Mouse (Mus musculus): ENCODE results near the gene R3hdm4. TPM values are rescaled to one million over a fixed set of nuclear protein-coding genes. Genes with fewer than 3 reads are reported as not detected.
"Not testable (repeated sequence)": the region's sequence is repeated elsewhere in the genome, so short reads cannot be mapped to it uniquely, and the experiment has no call there.

R3hdm4 gene
- total RNA-seq (2021) = 100 to 1,000 TPM; 366 to 394 TPM

DNA sequence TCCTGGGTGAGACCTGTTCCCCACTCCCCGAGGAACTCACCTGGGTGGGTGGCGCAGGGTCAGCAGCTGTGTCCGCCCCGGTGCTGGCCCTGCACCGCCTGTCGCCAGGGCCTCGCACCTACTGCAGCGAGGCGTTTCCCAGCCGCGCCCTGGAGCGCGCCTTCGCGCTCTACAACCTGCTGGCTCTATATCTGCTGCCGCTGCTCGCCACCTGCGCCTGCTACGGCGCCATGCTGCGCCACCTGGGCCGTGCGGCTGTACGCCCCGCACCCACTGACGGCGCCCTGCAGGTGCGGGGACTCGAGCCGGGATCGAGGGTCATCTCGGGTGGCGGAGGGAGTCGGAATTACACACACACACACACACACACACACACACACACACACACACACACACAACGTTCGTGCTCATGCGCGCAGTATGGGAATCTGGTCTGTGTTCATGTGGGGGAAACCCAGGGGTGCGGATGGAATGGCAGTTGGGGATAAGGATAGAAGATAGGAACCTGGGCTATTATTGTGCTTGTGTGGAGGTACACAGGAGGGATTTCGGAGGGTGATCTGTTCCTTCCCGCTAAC is at the start of gene R3hdm4:
Gene R3hdm4, minus strand, starts transcription at position 251 of the 578 bp plus-strand sequence.
- intact Hi-C loops (cut with DNase I) = no loop called here
- no peak for DNase-seq (ENCODE audit: low spot score in 2 of 2)

DNA sequence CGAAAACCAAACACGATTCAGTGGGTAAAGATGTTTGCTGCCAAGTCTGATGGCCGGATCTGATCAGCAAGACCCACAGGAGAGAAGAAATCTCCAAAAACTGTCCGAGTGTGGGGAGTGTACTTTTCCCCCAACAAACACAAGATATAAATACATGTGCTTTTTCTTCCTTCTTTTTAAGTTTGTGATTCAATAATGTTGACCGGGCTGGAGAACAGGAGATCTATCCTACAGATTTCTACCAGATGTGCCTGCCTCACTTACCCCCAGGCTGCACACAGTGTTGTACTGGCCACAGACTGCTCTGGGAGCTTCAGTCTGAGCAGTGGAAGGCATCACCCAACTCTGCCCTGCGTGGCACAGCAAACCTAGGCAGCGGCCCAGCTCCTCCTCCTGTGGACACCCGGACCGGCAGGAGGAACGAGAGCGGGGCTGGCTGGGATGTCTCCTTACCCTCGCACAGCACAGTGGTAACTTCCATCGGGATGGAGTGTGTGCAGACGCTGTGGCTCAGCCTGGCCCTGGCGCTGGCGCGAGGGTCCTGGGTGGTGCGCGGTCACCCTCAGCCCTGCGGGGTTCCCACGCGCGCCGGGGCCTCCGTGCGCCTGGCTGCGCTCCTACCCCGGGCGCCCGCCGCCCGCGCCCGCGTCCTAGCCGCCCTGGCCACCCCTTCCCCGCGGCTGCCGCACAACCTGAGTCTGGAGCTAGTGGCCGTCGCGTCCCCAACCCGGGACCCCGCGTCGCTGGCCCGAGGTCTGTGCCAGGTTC is 49.6 kb upstream of the R3hdm4 start, which contains the start of gene Grin3b:
Gene Grin3b, plus strand, starts transcription at position 301 of the 768 bp plus-strand sequence.
- DNase-seq (ENCODE audit: low spot score in 2 of 2) = no peak
- intact Hi-C loops (cut with DNase I) = no loop called here

DNA sequence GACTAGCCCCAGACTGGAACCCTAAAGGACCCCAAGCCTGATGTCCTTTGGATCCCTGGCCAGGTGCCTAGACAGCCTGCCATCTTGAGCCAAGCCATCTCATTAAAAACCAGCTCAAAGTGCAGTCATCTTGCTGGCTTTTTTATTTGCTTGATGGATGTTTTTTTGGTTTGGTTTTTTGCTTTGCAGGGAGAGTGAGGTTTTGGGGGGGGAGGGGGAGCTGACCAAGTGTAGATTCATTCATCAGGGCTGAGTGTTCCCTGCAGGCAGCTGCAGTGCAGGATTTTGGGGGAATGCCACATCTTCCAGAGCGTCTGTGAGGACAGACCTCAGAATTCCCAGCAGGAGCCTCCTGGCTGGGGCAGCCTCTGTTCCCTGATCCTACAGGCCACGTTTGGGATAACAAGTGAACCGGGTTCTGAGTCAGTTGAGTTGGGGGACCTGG is 48.1 kb upstream of the R3hdm4 start:
- intact Hi-C loops (cut with DNase I) = no loop called here
- DNase-seq (ENCODE audit: low spot score in 2 of 2) = no peak

DNA sequence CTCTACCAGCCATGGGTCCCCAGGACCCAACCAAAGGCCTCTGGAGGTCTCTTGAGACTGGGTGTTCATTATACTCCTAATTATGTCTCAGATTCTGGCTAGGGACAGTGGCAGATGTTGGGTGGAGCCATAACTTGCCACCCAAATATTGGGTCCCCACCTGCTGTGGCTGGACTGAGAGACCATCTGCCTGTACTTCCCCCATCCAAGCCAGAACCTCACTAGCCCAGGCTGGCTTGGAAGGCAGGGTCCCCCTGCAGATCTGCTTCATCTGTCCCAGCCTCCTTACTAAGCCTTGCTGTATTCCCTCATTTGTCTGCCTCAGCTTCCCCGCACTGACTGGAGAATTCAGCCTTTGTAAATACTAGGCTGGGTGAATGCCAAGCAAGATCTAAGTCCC is 47.2 kb upstream of the R3hdm4 start:
- no peak for DNase-seq (ENCODE audit: low spot score in 2 of 2)
- intact Hi-C loops (cut with DNase I) = no loop called here

DNA sequence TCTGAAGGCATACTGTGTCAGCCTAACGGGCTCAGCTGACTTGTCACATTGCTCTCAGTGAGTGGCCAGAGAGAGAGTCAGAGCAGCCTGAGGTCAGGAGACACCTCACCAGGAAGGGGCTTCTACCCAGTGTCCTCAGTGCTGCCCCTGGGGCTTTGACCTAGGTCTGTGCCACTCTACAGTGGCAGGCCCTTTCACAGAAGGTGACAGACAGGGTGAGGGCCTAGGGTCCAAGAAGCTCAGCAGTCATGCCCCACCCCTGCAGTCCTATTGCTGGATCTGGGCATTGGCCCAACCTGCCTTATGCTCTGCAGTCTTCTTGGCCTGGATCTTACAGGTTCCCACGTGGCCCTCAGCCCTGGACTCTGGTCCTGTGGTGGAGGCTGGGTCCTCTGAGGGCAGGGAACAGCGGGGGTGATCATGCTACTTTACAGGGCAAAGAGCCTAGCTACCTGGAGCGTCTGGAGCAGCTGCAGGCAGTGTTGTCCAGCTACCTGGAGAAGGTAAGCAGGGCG is 45.9 kb upstream of the R3hdm4 start:
- intact Hi-C loops (cut with DNase I) = loop anchor here (2.0 kb wide), 1 partner anchor 14 kb away; no protein-coding TSS in a partner anchor
- no peak for DNase-seq (ENCODE audit: low spot score in 2 of 2)

DNA sequence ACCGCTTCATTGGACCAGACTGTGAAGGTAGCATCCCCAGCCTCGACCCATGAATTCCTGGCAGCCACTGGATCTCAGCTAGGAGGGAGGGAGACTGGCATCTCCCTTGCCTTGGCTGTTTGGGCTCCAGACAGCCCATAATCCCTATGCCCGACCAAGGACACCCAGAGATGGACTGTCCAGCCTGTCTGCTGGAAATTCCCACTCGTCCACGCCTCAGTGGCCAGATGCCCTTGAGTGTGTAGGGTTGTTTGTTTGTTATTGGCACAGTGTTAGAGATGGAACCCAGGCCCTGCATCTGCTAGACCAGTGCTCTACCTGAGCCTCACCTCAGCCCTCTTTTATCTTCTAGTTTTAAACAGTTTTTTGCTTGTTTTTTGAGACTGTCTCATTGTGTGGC is 44.3 kb upstream of the R3hdm4 start:
- DNase-seq (ENCODE audit: low spot score in 2 of 2) = no peak
- intact Hi-C loops (cut with DNase I) = no loop called here

DNA sequence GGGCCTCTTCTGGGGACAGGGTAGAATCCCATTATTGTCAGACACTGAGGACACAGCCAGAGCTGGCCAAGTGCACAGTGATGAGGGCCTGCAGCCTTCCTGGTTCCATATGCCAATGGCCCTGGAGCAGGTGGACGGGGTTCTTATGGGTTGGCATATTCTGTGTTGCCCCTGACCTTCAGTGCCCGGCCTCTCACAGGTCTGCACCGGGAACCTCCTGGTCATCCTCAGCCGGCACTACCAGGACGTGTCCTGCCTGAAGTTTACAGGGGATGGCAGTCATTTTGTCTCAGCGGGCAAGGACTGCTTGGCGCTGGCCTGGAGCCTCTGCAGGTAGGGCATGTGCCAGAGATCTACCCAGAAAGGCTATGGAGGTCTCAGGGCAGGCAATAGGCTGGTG is 43.7 kb upstream of the R3hdm4 start:
- DNase-seq (ENCODE audit: low spot score in 2 of 2) = no peak
- intact Hi-C loops (cut with DNase I) = no loop called here

DNA sequence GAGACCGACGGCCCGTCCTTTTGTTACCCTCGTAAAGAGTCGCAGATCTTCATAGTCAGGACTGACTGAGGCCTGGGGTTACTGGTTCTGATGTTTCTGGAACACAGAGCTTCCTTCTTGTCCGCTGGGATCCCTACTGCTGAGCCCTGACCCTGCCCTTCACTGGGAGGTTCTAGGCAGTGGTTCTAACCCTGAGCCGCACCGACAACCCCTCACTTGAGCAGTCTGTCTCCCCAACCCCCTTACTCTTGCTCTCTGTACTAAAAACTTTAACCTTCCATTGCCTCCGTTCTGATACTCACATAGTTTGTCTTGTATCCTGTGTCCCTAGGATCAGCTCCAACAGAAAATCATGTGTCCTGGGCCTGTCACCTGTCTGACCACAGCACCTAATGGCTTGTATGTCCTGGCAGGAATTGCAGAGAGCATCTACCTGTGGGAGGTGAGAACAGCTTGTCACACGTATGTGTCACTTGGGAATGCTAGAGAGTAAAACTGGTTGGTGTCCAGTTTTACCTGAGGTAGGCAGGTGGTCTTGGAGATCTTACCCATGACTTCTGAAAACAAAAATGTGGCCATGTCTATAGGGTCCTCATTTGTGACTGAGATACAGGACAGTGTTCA is 39.8 kb upstream of the R3hdm4 start:
- intact Hi-C loops (cut with DNase I) = loop anchor here (2.0 kb wide), 1 partner anchor 22 kb away; no protein-coding TSS in a partner anchor
- no peak for DNase-seq (ENCODE audit: low spot score in 2 of 2)

DNA sequence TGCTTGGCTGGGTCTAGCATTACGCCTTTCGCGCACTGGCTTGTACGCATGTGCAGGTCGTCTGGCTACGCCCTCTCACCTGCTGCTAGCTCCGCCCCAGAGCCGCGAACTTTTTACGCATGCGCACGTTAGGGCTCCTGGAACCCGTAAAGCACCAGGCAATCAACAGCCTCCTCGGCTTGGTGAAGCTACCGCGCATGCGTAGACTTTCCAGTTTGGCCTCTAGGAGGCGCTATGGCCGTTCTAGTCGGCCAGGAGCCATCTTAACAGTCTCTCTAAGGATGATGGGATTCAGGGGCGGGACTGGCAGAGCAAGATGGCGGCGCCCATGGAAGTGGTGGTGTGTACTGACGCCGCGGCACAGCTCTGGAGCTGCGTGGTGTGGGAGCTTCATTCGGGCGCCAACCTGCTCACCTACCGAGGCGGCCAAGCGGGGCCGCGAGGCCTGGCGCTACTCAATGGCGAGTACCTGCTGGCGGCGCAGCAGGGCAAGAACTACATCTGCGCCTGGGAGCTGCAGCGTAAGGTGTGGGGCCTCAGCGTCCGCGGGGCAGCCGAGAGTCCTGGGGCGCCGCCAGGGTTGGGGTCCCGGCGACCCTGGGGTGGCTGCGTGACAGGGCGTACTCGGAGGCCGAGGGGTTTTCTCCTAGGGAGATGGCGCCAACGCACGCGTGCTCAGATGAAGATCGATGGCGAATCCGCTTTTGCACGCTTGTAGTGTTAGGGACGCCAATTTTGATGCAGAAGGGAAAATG is 39.0 kb upstream of the R3hdm4 start, which contains the start of gene Wdr18:
Gene Wdr18, plus strand, starts transcription at position 306 of the 755 bp plus-strand sequence.
- intact Hi-C loops (cut with DNase I) = loop anchor here (2.0 to 5.0 kb wide), 2 partner anchors 23 to 68 kb away; partner anchors contain the start of gene Cfd
- peak; percentile 99 to 100 for DNase-seq (ENCODE audit: low spot score in 2 of 2)

DNA sequence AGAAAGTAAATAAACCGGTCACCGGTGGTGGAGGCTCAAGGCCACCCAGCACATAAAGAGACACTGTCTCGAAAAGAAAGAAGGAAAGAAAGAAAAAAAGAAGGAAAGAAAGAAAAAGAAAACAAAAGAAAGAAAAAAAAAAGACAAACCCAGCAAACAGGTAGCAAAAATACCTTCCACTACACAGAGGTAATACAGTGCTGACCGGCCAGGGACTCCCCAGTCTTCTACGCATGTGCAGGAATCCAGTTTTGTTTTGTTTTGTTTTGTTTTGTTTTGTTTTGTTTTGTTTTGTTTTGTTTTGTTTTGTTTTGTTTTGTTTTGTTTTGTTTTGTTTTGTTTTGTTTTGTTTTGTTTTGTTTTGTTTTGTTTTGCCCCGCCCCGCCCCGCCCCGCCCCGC is 38.4 kb upstream of the R3hdm4 start:
- DNase-seq (ENCODE audit: low spot score in 2 of 2) = not testable (repeated sequence)
- intact Hi-C loops (cut with DNase I) = loop anchor here (5.0 kb wide), 1 partner anchor 67 kb away; the partner anchor contains the start of gene Cfd

DNA sequence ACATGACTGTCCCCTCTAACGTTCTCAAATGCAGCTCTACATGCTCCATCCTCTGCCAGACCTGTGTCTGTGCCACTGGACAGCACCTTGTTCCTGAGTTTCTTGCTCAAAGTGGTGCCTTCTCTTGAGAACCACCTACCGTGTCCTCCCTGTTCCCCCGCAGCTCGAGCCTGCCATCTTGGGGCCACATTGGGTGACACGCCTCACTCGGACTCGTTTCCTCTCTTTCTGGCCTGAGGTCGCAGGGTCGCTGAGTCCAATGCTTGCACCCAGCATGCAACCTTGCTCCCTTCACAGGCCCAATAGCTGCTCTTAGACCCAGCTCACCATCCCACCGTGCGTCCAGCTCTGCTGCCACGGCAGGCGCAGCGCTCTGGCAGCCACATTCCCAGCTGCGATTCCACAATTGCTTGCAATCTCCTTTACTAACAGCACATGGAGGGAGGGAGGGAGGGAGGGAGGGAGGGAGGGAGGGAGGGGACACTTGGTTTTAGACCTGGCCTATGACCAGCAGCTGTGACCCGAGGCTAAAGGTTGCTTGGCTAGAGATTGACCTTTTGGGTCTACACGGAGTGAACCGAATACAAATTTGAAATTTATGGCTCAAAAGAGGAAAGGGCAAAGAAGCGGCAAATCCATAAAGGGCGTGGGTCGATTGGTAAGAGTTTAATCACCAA is 37.3 kb upstream of the R3hdm4 start:
- peak; percentile 57 to 75 for DNase-seq (ENCODE audit: low spot score in 2 of 2)
- intact Hi-C loops (cut with DNase I) = loop anchor here (1.0 to 5.0 kb wide), 2 partner anchors 33 to 66 kb away; partner anchors contain the start of gene Cfd

DNA sequence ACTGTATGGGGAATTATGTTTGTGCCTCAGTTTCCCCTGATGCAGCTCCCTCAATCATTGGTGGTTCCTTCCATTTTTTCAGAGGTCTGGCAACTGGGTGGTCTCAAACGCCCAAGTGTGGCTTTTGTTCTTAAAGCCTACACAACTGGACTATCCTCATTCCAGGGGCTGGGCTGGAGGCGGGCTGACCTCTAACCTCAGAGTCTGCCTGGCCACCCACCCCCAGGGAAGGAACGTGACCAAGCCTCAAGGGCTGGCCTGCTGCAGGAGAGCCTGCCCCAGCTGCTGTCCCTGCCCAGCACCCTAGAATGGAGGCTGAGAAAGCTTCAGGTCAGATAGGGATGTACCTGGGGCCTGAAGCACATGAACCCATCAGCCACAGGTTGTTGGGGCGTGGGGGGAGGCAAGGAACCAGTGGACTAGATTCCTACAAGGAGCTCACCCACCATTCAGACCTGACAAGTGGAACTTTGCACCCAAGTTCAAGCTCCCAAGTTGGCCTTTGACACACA is 35.7 kb upstream of the R3hdm4 start:
- intact Hi-C loops (cut with DNase I) = loop anchor here (5.0 kb wide), 1 partner anchor 64 kb away; the partner anchor contains the start of gene Cfd
- no peak for DNase-seq (ENCODE audit: low spot score in 2 of 2)

DNA sequence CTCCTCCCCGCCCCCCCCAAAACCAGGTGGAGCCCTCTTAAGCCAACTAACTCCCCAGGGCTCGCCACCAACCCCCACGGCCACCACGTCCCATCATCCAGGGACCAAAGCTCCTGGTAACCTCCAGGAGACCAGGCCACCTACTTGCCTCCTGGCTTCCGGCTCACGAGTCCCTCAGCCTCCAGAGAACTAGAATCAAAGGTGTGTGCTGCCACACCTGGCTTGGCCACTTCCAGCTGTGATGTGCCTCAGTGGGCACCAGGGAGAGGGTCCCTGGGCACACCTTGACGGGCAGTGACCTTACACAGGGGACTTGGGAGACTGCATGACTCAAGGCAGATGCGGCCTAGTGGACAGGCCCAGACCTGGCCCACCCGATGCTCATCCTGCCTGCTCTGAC is 34.7 kb upstream of the R3hdm4 start:
- intact Hi-C loops (cut with DNase I) = loop anchor here (2.0 to 5.0 kb wide), 2 partner anchors 63 to 121 kb away; partner anchors contain the start of gene Cfd
- no peak for DNase-seq (ENCODE audit: low spot score in 2 of 2)

DNA sequence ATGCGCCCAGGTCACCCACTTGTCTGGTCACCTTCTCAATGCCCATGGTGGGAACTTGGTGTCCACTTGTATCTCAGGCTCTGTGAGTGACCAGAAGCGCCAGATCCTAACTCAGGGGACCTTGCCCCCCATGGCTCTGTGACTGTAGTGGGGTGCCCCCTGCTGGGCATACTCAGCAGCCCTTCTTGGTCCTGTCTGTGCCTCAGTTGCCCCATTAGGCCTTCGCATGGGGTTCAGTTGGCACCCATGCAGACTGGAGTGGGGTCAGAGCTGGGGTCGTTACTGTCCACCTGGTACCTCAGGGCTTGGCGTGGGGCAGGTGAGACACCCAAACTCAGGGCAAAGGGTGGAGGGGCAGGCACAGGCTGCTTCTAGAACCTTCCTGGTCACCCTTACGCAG is 32.9 kb upstream of the R3hdm4 start:
- peak in 1 of 2 experiments; percentile 36 for DNase-seq (ENCODE audit: low spot score in 2 of 2)

DNA sequence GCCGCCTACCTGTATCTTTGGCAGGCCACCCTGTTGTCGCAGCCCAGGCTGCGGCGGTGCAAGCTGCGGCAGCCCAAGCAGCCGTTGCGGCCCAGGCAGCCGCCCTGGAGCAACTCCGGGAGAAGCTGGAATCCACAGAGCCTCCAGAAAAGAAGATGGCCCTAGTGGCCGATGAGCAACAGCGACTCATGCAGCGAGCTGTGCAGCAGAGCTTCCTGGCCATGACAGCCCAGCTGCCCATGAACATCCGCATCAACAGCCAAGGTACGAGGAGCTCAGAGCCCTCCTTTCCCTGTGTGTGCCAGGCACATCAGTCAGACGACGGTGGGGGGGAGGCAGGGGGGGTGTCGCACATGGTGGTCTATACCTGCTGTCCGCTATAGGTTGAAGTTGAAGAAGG is 29.7 kb upstream of the R3hdm4 start:
- no peak for DNase-seq (ENCODE audit: low spot score in 2 of 2)
- intact Hi-C loops (cut with DNase I) = no loop called here

More for the DNA sequence above, 32.9 kb upstream of the R3hdm4 start:
- intact Hi-C loops (cut with DNase I) = loop anchor here (2.0 kb wide), 1 partner anchor 119 kb away; no protein-coding TSS in a partner anchor

DNA sequence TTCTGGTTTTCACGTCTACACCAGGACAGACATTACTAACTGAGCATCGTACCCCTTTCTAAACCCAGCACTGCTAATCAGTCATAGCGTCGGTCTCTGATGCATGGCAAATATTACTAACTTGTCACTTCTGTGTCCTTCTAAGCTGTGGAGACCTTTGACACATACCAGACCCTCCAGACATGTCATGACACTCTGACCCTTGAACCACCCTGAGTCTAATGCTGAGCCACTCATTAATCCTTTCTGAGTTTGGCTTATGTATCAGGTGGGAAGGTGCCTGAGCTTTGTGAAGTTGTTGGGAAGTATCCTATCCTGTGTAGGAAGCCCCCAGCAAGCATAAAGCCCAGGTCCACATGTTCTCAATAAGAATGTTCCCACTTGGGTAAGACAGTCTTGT is 28.9 kb upstream of the R3hdm4 start:
- DNase-seq (ENCODE audit: low spot score in 2 of 2) = no peak
- intact Hi-C loops (cut with DNase I) = no loop called here

DNA sequence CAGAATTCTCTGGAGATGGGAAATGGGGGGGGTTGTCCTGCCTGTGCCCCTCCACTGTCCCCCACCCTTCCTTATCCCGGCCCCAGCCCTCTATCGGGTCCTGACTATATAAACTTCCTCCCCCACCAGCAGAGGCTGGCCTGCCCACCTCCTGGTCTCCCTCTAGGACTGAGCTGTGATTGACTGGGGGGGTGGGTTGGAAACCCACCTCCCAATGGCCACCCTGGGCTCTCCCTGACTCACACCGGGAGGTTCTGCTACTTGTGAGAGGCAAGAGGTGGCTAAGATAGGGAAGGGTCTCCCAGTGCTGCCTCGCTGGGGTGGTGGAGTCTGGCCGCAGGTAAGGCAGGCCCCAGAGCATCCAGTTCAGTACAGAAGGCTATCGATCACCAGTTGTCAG is 26.5 kb upstream of the R3hdm4 start:
- intact Hi-C loops (cut with DNase I) = no loop called here
- DNase-seq (ENCODE audit: low spot score in 2 of 2) = no peak

DNA sequence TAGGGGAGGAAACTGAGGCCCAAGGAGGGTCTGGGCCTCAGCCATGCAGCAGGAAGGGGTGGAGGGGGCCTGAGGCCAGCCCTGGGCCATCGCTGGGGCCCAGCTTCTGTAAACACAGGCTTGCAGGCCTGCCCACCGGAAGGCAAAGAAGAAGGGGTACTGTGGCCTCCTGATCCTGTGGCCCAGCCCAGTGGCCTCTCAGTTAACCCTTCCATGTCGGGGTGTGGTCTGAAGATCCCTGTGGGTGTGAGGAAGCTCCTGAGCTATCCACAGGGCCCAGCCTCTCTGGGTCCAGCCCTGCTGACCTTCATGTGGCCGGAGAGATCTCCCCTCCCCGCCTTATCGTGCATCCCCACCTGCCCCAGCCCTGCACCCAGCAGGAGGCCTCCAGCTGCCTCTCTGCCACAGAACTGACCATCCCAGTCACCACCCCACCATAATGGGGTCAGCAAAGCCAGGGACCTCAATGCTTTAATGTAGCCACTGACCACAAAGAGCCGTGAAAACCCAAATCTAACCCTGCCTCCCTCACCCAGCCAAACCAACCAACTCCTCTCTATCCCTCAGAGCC is 25.8 kb upstream of the R3hdm4 start:
- intact Hi-C loops (cut with DNase I) = no loop called here
- no peak for DNase-seq (ENCODE audit: low spot score in 2 of 2)
